Mouse (Mus musculus) lung, embryonic 14.5 days (tissue): Measurements from ENCODE around the gene Retreg3. TPM values are rescaled to one million over a fixed set of nuclear protein-coding genes. Genes with fewer than 3 reads are reported as not detected.

Experiments
- ATAC-seq: fragments of 200-750 bp; cut with Nextera tagmentation; 2 replicates; pipeline ENCODE4 v1.8.0; 2017; ENCODE audit warnings: mild to moderate bottlenecking, moderate TSS enrichment, moderate library complexity; ENCODE audit not compliant: insufficient read depth
- DNase-seq: peaks from one replicate; pipeline ENCODE4 v3.0.0-alpha.2; 2015
- H3K27ac ChIP-seq: fragments of 300-500 bp; sonication (generic); 2 replicates; pipeline ENCODE4 v1.5.1; 2014; ENCODE audit warnings: low read depth, mild to moderate bottlenecking, moderate library complexity
- H3K27me3 ChIP-seq: fragments of 300-500 bp; sonication (generic); 2 replicates; pipeline ENCODE4 v1.6.1; 2014; ENCODE audit warnings: low read length, control low read depth; ENCODE audit not compliant: insufficient read depth
- H3K36me3 ChIP-seq: fragments of 300-500 bp; sonication (generic); 2 replicates; pipeline ENCODE4 v1.6.1; 2014; ENCODE audit warnings: control low read depth; ENCODE audit not compliant: insufficient read depth
- H3K4me1 ChIP-seq: fragments of 300-500 bp; sonication (generic); 2 replicates; pipeline ENCODE4 v1.6.1; 2014; ENCODE audit warnings: antibody characterized with exemption, control low read depth; ENCODE audit not compliant: insufficient read depth
- H3K4me2 ChIP-seq: fragments of 300-500 bp; sonication (generic); 2 replicates; pipeline ENCODE4 v1.6.1; 2014; ENCODE audit warnings: mild to moderate bottlenecking
- H3K4me3 ChIP-seq: fragments of 300-500 bp; sonication (generic); 2 replicates; pipeline ENCODE4 v1.5.1; 2014; ENCODE audit warnings: low read depth, low read length
- H3K9ac ChIP-seq: fragments of 300-500 bp; sonication (generic); 2 replicates; pipeline ENCODE4 v1.6.1; 2014
- H3K9me3 ChIP-seq: fragments of 300-500 bp; sonication (generic); 2 replicates; pipeline ENCODE4 v1.6.1; 2016; ENCODE audit warnings: low read depth, low read length, control low read depth
- CTCF ChIP-seq: IDR thresholded peaks from 2 replicates; pipeline ENCODE4 v1.5.1; 2016; ENCODE audit warnings: antibody characterized with exemption, low read depth
- WGBS: fragments of 180-500 bp; shearing (Covaris S2); extraction: QIAGEN DNeasy Blood & Tissue Kit; methylation state at CpG from one replicate; pipeline ENCODE4 v1.1.7; 2014; 5-methylcytosine and 5-hydroxymethylcytosine counted together
- polyA plus RNA-seq: library from polyadenylated mRNA; unstranded; fragments of >200 nt; fragmentation: Nextera tagmentation; extraction: Ambion mirVana; gene quantifications from 2 replicates; pipeline ENCODE4 v1.2.1, GENCODE M21; 2014

Retreg3 gene
- polyA plus RNA-seq, 1 experiment from 2014 or later: 9.3 TPM

DNA sequence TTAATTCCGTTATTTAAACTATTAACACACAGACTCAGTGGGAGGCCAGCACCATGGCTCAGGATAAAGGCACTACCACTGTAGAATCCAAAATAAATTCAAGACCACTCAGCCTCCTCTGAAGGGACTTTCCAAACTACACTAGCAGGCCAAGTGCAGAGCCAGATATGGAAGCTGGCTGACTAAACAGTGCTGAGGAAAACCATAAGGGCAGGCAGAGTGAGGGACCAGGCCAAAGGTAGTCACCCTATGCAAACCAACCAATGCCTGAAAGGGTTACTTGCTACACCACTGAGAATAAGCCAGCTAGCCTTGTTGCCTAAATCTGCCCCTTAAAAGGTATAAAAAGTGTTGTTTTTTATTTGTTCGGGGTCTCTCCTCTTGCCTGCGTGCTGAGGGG is 7.5 kb downstream of the Retreg3 start:
- 98% methylated on average over 3 of the region's 3 CpGs for WGBS
- no peak for TF ChIP-seq CTCF
- Histone ChIP-seq H3K9ac (no peak overlapping the region), H3K4me3 (no peak overlapping the region), H3K9me3 (no peaks in the 10 kb centered on the region), H3K4me2 (no peak overlapping the region), H3K4me1 (no peaks in the 10 kb centered on the region), H3K36me3 (peaks cover 13% of the 10 kb centered on the region; the same call in 1 of the 2 replicates), H3K27me3 (no peaks in the 10 kb centered on the region), H3K27ac (no peak overlapping the region)
- no peak for DNase-seq
- no peak for ATAC-seq

DNA sequence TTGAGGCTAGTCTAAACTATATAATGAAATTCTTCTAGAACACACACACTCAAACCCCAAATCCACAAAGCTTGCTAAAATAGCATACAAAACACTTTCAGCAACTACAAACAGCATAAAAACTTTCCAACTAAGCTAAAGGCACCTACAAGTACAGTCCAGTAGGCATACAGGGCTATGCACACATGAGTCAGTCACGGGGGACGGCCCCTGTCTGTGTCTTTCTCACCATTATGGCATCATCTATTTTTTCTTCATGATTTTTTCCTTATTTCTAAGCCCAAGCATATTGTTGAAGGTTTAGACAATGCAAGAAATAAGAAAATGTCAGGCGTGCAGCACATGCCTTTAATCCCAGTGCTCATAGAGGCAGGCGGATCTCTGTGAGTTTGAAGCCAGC is 8.5 kb downstream of the Retreg3 start:
- 88% methylated on average over 4 of the region's 4 CpGs for WGBS
- ATAC-seq: no peak
- H3K9ac ChIP-seq: no peak overlapping the region
- no peak overlapping the region for H3K27ac ChIP-seq
- peaks cover 12% of the 10 kb centered on the region; the same call in 1 of the 2 replicates for H3K36me3 ChIP-seq
- no peak for TF ChIP-seq CTCF
- DNase-seq: no peak
- no peaks in the 10 kb centered on the region for H3K9me3 ChIP-seq
- no peaks in the 10 kb centered on the region for H3K4me1 ChIP-seq
- no peak overlapping the region for H3K4me2 ChIP-seq
- H3K27me3 ChIP-seq: no peaks in the 10 kb centered on the region
- no peak overlapping the region for H3K4me3 ChIP-seq

- Histone ChIP-seq H3K9ac (no peak overlapping the region), H3K9me3 (no peaks in the 10 kb centered on the region), H3K4me1 (no peaks in the 10 kb centered on the region), H3K27me3 (no peaks in the 10 kb centered on the region), H3K36me3 (peaks cover 15% of the 10 kb centered on the region; the same call in 1 of the 2 replicates), H3K4me2 (no peak overlapping the region), H3K27ac (no peak overlapping the region), H3K4me3 (no peak overlapping the region)
- DNase-seq (no peak), ATAC-seq (no peak)
- WGBS: 44% methylated on average over 5 of the region's 5 CpGs
- TF ChIP-seq CTCF: no peak
Measured at GRCm38 (mm10) chr11:101110708-101111107, 9.0 kb downstream of the Retreg3 start.

GRCm38 (mm10) chr11:101109351-101109750 is 10.3 kb downstream of the Retreg3 start:
- TF ChIP-seq CTCF: no peak
- Histone ChIP-seq H3K36me3 (0 out of 2 replicates have a peak, but pooled peaks cover 12% of the 10 kb centered on the region), H3K4me1 (no peaks in the 10 kb centered on the region), H3K27me3 (no peaks in the 10 kb centered on the region), H3K9me3 (no peaks in the 10 kb centered on the region), H3K4me2 (no peak overlapping the region), H3K27ac (no peak overlapping the region), H3K9ac (no peak overlapping the region), H3K4me3 (no peak overlapping the region)
- 79% methylated on average over 4 of the region's 4 CpGs for WGBS
- no peak for DNase-seq
- no peak for ATAC-seq

GRCm38 (mm10) chr11:101103011-101103410 is 16.7 kb downstream of the Retreg3 start:
- Histone ChIP-seq H3K4me3 (no peak overlapping the region), H3K9ac (no peak overlapping the region), H3K36me3 (peaks cover 72% of the 10 kb centered on the region), H3K27ac (no peak overlapping the region), H3K4me1 (no peaks in the 10 kb centered on the region), H3K9me3 (no peaks in the 10 kb centered on the region), H3K27me3 (no peaks in the 10 kb centered on the region), H3K4me2 (no peak overlapping the region)
- TF ChIP-seq CTCF: no peak
- DNase-seq: no peak
- no peak for ATAC-seq
- 87% methylated on average over 5 of the region's 5 CpGs for WGBS

- no peak for TF ChIP-seq CTCF
- Histone ChIP-seq H3K9ac (no peak overlapping the region; the same call in 1 of the 2 replicates), H3K4me3 (no peak overlapping the region), H3K36me3 (peaks cover 73% of the 10 kb centered on the region), H3K27ac (no peak overlapping the region), H3K9me3 (no peaks in the 10 kb centered on the region), H3K4me1 (no peaks in the 10 kb centered on the region), H3K4me2 (no peak overlapping the region), H3K27me3 (no peaks in the 10 kb centered on the region)
- DNase-seq (no peak), ATAC-seq (no peak)
- 91% methylated on average over 8 of the region's 8 CpGs for WGBS
Measured at GRCm38 (mm10) chr11:101098231-101098630, 21.5 kb downstream of the Retreg3 start.

DNA sequence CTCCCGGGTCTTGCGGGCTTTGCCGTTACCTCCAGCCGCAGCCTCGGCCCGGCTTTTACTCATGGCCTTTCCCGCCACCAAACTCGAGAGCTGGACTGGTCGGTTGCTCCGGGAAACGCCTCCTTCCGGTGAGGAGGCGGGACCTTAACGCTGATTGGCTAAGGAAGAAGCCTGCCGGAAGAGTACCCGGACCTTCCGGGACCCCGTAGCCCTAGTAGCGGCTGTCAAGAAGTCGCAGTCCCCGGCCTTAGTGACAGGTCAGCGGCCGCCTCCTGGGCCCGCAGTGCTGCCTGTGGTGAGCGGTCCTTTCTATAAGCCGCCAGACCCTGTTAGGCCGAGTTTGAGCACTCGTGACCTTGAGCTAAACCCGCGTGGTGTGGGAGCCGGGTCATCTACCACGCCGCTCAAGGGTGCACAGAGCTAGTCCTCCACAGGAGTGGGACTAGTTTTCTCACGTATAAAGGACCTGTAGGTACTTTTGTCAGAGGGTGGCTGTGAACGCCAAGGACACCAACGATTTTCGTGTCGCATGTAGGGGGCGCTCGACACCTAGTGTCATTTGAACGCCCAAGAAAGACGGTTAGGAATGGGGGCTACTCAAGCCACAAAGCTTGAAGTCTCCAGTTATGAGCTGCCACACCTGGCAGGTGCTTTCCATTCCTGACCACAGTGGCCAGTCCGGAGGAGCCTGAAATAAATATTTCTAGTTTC is 24.2 kb downstream of the Retreg3 start, which contains the start of gene Psmc3ip:
Psmc3ip (minus strand) TSS at position 123 of the 711 bp plus-strand sequence.
- peak; percentile 84 for TF ChIP-seq CTCF
- no peaks in the 10 kb centered on the region for H3K27me3 ChIP-seq
- H3K4me3 ChIP-seq: peak within 1 kb of the TSS; percentile 71
- no peaks in the 10 kb centered on the region for H3K4me1 ChIP-seq
- peak within 1 kb of the TSS; percentile 96 for H3K4me2 ChIP-seq
- H3K9ac ChIP-seq: peak within 1 kb of the TSS; percentile 67
- peaks cover 73% of the 10 kb centered on the region for H3K36me3 ChIP-seq
- H3K9me3 ChIP-seq: no peaks in the 10 kb centered on the region
- WGBS: under 1% methylated on average over 43 of the region's 43 CpGs
- peak within 1 kb of the TSS; percentile 81 for H3K27ac ChIP-seq
- ATAC-seq: peak; percentile 97
- DNase-seq: peak; percentile 99
